Mouse (Mus musculus): ENCODE data around the gene Fchsd2.
A peak's percentile ranks its signal among the peaks of the same experiment; 100 is the strongest.

The Fchsd2 gene

GRCm38 (mm10) chr7:101321218-101321827, 228.7 kb downstream of the Fchsd2 start:
- DNase-seq: peak; percentile 51

- no peak for DNase-seq
These were observed 230.5 kb downstream of the Fchsd2 start for GRCm38 (mm10) chr7:101323141-101323594.

DNA sequence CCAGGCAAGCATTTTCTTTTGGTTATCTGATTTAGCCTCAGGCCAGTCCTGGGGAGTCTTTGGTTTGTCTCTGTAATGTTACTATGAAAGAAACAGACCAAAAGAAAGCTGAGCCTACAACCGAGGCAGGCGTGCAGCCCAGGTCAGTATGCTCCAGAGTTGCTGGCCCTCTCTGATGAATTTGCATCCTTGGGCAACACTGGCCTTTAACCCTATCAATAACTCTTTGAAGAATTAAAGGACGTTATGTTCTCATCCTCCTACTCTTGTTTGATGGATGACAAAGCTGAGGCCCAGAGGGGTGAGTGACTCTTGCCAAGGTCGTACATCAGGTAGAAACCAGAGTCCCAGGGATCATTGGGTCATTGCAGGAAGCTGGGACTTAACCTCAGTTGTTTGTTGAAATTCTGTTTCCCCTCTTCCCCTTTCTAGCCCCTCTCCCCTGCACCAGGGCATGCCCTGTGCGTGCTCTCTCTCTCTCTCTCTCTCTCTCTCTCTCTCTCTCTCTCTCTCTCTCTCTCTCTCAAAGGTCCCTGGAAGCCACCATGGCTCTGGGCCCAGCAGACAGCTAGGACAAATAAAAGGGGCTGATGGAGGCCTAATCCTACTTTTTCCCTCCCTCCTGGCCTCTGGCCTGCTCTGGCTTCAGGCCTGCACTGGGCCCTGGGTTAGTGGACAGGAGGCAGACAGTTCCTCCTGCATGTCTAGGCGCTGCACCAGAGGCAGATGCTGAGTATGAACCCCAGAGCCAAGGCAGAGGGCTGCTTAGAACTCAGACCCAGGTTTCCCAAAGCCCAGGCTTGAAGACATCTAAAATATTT, 231.7 kb downstream of the Fchsd2 start:
- no peak for DNase-seq

DNA sequence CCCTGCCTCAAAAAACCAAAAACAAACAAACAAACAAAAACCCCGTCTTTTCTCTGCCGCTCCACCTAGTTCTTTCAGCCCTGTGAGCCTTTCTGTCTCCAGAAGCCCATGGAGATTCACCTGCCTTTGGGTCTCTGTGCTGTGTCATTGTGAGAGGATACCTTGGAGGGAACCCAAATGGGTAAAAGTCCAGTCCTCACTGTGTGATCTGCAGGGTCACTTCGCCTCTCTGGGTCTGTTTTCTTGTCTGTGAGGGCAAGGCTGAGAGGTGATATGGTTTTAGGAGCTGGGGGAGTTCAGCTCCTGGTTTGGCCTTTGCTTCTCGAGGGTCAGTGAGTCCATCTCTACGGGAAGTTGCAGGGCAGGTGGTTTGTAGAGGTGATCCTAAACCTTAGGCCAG, 233.3 kb downstream of the Fchsd2 start:
- no peak for DNase-seq

GRCm38 (mm10) chr7:101327263-101327662, 234.6 kb downstream of the Fchsd2 start:
- DNase-seq: no peak

- DNase-seq: no peak
These were observed 235.1 kb downstream of the Fchsd2 start for GRCm38 (mm10) chr7:101327786-101328185.

GRCm38 (mm10) chr7:101328621-101329158, 236.0 kb downstream of the Fchsd2 start:
- DNase-seq: peak; percentile 46

DNA sequence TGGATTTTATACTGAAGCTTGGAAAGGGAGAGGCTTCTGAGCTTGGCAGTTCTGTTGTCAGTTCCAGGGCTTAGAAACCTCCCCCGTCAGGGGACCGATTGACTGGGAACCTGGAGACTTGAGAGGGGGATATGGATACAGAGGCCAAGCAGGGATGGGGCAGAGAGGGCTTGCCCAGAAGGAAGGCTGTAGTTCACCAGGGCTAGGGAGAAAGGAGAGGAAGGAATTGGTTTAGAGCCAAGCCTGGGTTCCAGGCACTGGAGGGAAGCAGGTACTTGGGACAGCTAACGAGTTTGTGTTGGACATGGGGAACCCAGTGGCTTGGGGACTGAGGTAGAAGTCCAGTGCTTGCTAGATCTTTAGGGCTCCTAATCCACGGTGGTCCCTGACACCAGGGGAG, 236.9 kb downstream of the Fchsd2 start:
- no peak for DNase-seq

DNA sequence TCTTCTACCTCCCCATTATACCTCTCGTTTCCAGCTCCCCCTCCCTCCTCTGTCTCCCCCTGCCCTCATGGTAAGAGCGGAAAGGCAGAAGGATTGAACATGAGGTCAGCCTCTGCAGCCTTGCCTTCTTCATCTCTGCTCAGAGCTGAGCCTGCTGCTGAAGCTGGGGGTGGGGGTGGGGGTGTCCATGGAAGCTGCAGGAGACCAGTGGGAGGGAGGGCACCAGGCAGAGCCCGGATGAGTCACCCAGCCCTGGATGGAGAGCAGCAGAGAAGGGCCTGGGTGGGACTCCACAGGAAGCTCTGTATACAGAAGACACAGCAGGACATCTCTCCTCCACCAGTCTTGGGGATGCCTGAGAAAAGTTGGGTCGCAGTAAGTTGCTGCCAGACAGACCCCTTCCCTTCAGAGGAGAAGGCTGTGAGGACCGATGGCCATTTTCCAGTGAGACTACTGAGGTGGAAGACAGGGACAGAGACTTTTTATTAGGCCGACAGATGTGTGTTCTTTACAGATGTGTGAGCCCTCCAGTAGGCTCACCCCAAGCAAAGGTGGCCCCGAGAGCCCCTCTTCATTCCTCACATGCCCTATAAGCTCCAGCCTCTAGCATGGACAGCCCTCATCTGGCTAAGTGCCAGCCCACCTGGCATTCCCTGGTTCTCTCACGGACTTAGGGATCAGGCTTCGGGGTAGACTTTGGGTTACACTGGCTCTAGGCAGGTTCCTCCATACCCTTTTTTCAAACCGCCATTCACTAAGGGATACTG, 237.6 kb downstream of the Fchsd2 start:
- DNase-seq: no peak

DNA sequence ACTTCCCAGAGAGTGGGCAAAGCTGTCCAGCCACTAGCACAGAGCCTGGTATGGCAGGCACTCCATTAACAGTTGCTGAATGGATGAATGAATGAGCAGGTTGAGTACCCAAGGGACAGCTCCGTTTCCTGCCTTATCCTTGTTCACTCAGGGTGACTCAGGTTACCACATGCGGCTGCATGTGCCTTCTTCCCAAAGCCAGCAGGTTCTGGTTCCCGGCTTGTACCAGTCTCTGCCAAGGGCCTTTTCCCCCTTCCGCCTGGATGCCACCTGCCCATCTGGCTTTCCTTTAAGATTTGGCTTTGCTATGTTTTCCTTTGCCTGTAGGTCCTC, 238.1 kb downstream of the Fchsd2 start:
- no peak for DNase-seq

GRCm38 (mm10) chr7:101332045-101332831, 239.6 kb downstream of the Fchsd2 start:
- DNase-seq: no peak
